ENCODE assay signal across 43 mouse cellular contexts in the genomic region with DNA sequence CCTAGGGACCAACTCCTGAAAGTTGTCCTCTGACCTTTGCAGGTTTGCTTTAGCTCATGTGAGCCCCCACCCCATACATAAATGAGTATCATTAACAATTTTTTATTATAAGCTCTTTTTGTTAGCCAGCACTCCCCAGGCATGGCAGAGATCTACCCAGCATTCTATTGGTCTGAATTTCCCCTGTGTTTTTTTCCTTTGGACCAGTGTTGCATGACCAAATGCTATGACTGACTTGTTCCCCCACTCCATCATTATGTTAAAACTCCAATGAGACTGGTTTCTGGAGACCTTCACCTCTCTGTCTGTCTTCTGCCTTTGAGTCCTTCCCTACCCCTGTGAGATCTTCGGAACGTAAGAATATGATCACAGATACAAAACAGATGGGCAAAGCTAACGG. TPM values are rescaled to one million over a fixed set of nuclear protein-coding genes. Genes with fewer than 3 reads are reported as not detected.
"Had no signal": no experiment of that assay in that cellular context is flagged by ENCODE, and none has a peak within 500 bp of the region (broad histone marks: within the 10 kb centered on the region; RNA-seq: fewer than 3 reads in every experiment).

No protein-coding gene starts in this region.

- H3K4me3 ChIP-seq: left cerebral cortex, adult 2 months; limb, embryonic 10.5 days; limb, embryonic 12.5 days; limb, embryonic 13.5 days; limb, embryonic 15.5 days; liver, embryonic 12.5 days; liver, embryonic 13.5 days; liver, embryonic 15.5 days; megakaryocyte, embryonic 14.5 days; midbrain, embryonic 10.5 days; midbrain, embryonic 12.5 days; midbrain, embryonic 13.5 days; midbrain, embryonic 15.5 days; myocyte; neural tube, embryonic 12.5 days; neural tube, embryonic 13.5 days had no signal

- DNase-seq: left cerebral cortex, postnatal 4 days; liver; liver, embryonic 13.5 days; liver, postnatal 0 days; lung, adult 18-20 months; lung, adult 2 months; lung, postnatal 10 days; lung, postnatal 4 days; midbrain, embryonic 14.5 days had no signal

- H3K9me3 ChIP-seq: limb, embryonic 10.5 days; limb, embryonic 12.5 days; limb, embryonic 13.5 days; limb, embryonic 15.5 days; liver, embryonic 12.5 days; liver, embryonic 13.5 days; liver, embryonic 15.5 days; megakaryocyte, embryonic 14.5 days; midbrain, embryonic 10.5 days; midbrain, embryonic 12.5 days; midbrain, embryonic 13.5 days; midbrain, embryonic 15.5 days; neural tube, embryonic 12.5 days; neural tube, embryonic 13.5 days had no signal

- H3K4me1 ChIP-seq: limb, embryonic 10.5 days; limb, embryonic 12.5 days; limb, embryonic 13.5 days; limb, embryonic 15.5 days; liver, embryonic 12.5 days; liver, embryonic 13.5 days; liver, embryonic 15.5 days; megakaryocyte, embryonic 14.5 days; midbrain, embryonic 12.5 days; midbrain, embryonic 13.5 days; midbrain, embryonic 15.5 days; neural tube, embryonic 12.5 days; neural tube, embryonic 13.5 days had no signal

- H3K27ac ChIP-seq: left cerebral cortex, adult 2 months; limb, embryonic 10.5 days; limb, embryonic 12.5 days; limb, embryonic 13.5 days; limb, embryonic 15.5 days; liver, embryonic 12.5 days; liver, embryonic 13.5 days; liver, embryonic 14.5 days; liver, embryonic 15.5 days; macrophage; midbrain, embryonic 10.5 days; midbrain, embryonic 12.5 days; midbrain, embryonic 13.5 days; midbrain, embryonic 15.5 days; neural tube, embryonic 12.5 days; neural tube, embryonic 13.5 days had no signal

- ATAC-seq: liver, embryonic 12.5 days; liver, postnatal 0 days; midbrain, embryonic 13.5 days; midbrain, embryonic 15.5 days; midbrain, embryonic 16.5 days had no signal

- H3K9ac ChIP-seq: limb, embryonic 12.5 days; limb, embryonic 13.5 days; limb, embryonic 15.5 days; liver, embryonic 12.5 days; liver, embryonic 13.5 days; liver, embryonic 14.5 days; liver, embryonic 15.5 days; liver, postnatal 0 days; midbrain, embryonic 12.5 days; midbrain, embryonic 13.5 days; midbrain, embryonic 15.5 days; neural tube, embryonic 12.5 days; neural tube, embryonic 13.5 days had no signal

- H3K4me2 ChIP-seq: limb, embryonic 12.5 days; limb, embryonic 13.5 days; limb, embryonic 15.5 days; liver, embryonic 11.5 days; liver, embryonic 12.5 days; liver, embryonic 13.5 days; liver, embryonic 15.5 days; midbrain, embryonic 11.5 days; midbrain, embryonic 12.5 days; midbrain, embryonic 13.5 days; midbrain, embryonic 15.5 days; neural tube, embryonic 12.5 days; neural tube, embryonic 13.5 days had no signal

- H3K36me3 ChIP-seq: limb, embryonic 10.5 days; limb, embryonic 12.5 days; limb, embryonic 13.5 days; limb, embryonic 15.5 days; liver, embryonic 12.5 days; liver, embryonic 13.5 days; liver, embryonic 15.5 days; midbrain, embryonic 10.5 days; midbrain, embryonic 12.5 days; midbrain, embryonic 13.5 days; midbrain, embryonic 15.5 days; neural tube, embryonic 12.5 days; neural tube, embryonic 13.5 days had no signal

- H3K27me3 ChIP-seq: limb, embryonic 12.5 days; limb, embryonic 13.5 days; limb, embryonic 15.5 days; liver, embryonic 12.5 days; liver, embryonic 13.5 days; liver, embryonic 15.5 days; midbrain, embryonic 13.5 days; midbrain, embryonic 15.5 days; neural tube, embryonic 12.5 days; neural tube, embryonic 13.5 days had no signal

RNA-seq across cellular contexts. Expression of gene Foxi1, which starts 12.7 kb away (rescaled TPM):
- total RNA-seq: left cerebral cortex, postnatal 10 days; left cerebral cortex, postnatal 14 days; left cerebral cortex, postnatal 25 days; left cerebral cortex, postnatal 4 days; liver, adult 2 months; megakaryocyte progenitor cell, adult 5-6 weeks; megakaryocyte, adult 5-6 weeks; megakaryocyte-erythroid progenitor cell, adult 5-6 weeks; monocyte, adult 5-6 weeks had no signal
- polyA plus RNA-seq: limb, embryonic 10.5 days; limb, embryonic 11.5 days; limb, embryonic 12.5 days; limb, embryonic 13.5 days; limb, embryonic 14.5 days; limb, embryonic 15.5 days; liver, adult 2 months; liver, embryonic 11.5 days; liver, embryonic 12.5 days; liver, embryonic 13.5 days; liver, embryonic 14.5 days; liver, embryonic 15.5 days; liver, embryonic 16.5 days; liver, postnatal 0 days; lung, postnatal 0 days; macrophage; midbrain, embryonic 10.5 days; midbrain, embryonic 11.5 days; midbrain, embryonic 12.5 days; midbrain, embryonic 13.5 days; midbrain, embryonic 14.5 days; midbrain, embryonic 15.5 days; midbrain, embryonic 16.5 days; midbrain, postnatal 0 days; myocyte; neural tube, embryonic 11.5 days; neural tube, embryonic 12.5 days; neural tube, embryonic 13.5 days had no signal
